Mouse (Mus musculus) urinary bladder, postnatal 25 days (tissue): Measurements from ENCODE around the gene Morc3.
A peak's percentile ranks its signal among the peaks of the same experiment; 100 is the strongest.
"Not testable (repeated sequence)": the region's sequence is repeated elsewhere in the genome, so short reads cannot be mapped to it uniquely, and the experiment has no call there.

ENCODE experiments used
- DNase-seq: peaks from one replicate; pipeline ENCODE4 v3.0.0; 2022; ENCODE audit warnings: low spot score

The Morc3 gene

DNA sequence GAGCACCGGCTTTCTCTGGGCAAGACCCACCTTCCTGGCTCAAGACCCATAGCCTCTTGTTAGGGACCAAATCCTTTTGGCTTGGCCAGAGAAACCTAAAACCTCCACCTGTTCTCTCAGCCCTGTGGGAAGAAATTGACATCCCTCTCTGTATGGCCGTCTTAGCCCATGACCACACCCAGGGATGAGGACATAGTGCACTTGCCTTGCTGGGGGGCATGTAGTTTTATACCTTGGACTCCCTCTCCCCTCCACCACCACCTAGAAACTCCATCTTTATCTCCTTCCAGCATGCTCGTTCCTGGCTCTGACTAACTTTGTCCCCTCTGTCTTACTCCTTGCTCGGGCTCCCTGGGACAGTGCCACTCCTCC, 12.6 kb upstream of the Morc3 start:
- no peak for DNase-seq

DNA sequence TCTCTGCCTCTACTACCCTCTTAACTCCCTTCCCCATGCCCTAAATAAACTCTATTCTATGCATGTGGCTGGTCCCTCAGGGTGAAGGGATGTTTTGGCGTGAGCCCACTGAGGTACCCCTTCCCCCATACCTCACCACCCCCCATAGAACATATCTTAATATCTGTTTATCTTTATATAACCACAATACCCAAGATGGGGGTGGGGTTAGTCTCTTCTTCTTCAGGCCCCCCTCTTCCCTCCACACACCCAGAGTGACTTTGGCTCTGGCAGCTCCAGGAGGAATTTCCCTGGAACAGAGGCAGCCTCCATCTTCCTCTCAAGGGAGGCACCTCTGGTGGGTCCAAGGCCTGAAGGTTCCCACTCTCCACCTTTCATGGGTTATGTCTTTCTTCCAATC, 11.9 kb upstream of the Morc3 start:
- no peak for DNase-seq

DNA sequence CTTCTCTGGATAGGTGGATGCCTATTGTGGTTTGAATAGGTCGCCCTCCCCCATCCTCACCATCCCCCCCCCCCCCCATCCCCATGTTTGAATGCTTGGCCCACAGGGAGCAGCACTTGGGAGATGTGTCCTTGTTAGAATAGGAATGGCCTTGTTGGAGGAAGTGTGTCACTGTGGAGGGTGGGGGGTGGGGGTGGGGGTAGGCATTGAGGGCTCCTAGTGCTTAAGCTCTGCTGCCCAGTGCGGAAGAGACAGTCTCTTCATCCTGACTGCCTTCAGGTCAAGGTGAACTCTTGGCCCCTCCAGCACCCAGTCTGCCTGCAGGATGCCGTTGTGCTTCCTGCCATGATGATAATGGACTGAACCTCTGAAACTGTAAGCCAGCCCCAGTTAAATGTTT, 10.2 kb upstream of the Morc3 start:
- DNase-seq: no peak

DNA sequence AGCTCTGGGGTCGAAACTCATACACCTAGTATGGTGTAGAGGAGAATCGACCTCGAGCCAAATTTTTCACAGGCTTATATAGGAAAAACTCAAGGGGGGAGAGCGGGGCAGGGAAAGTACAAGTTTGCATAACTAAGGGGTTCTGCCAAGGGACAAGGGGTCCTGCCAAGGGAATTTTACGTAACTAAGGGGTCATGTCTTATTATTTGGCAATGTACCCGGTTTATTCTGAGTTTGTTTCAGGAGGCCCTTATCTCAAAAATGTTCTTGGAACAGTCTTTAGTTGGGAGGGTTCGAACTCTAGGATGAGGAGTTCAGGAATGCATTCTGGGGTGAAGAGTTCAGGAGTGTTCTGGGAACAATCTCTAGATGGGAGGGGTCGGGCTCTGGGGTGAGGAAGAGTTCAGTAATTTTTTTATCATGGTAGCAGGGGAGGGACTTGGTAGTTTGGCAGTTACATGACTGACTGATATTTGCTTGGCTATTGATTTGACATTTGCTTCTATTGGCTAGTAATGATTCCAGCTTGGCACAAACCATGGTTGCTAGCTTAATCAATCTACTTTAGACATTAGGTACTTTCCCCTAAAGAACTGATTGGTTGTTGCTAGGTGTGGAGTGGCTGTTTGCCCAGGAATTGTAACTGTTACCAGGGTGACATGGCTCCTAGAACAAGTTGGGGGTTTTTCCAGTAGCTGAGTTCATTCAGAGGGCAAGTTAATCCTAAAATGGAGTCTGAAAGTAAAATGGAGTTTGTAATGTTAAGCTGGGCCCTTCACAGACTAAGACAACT, 9.3 kb upstream of the Morc3 start:
- not testable (repeated sequence) for DNase-seq

DNA sequence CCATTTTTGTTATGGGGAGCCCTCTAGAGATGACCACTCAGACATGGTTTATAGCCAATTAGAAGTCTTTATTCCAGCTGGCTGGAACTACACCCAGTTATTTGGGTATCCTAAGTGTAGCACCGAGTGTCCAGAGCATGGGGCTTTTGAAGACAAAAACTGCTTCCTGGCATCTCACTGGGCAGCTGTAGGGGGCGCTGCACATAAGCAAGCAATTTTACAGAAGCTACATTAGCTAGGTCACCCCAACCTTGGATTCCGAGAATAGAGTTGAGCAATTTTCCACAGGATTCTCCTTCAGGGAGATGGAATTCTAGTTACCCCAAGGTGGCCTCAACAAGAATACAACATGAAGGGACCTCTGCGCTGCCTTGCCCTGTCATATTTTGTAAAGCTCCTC, 7.1 kb upstream of the Morc3 start:
- DNase-seq: no peak

DNA sequence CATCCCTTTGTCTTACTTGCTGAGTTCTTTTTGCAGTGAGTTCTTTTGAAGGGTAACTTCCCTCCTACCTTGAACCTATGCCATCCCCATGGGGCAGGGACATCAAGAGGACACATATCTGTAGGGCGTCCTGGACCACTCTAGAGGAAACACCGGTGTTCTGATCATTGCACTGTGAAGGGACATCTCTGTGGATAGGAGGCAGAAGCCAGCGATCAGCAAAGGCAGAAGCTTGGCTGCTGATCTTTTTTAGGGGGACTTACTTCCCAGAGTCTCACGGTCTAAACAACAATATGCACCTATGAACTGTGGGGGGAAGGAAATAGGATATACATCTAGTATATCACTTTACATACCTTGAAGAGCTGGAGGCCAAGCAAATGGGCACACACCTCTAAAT, 6.5 kb upstream of the Morc3 start:
- DNase-seq: no peak

DNA sequence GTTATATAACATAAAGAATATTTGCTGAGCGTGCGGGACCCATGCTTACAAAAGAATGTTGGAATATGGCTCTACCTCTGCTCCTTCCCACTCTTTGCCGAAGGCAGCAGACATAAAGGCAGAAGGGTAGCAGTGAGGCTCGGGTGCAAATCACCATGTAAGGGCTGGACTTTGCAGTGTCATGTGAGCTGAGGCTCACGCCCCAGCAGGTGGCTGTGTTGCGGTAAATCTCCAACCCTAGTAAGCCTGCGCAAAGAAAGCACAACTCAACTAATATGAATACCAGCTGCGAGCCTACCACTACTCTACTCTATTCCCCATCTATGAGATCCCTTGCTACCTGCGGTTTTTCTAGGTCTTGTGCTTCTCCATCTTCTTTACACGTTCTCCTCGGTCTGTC, 5.9 kb upstream of the Morc3 start:
- no peak for DNase-seq

DNA sequence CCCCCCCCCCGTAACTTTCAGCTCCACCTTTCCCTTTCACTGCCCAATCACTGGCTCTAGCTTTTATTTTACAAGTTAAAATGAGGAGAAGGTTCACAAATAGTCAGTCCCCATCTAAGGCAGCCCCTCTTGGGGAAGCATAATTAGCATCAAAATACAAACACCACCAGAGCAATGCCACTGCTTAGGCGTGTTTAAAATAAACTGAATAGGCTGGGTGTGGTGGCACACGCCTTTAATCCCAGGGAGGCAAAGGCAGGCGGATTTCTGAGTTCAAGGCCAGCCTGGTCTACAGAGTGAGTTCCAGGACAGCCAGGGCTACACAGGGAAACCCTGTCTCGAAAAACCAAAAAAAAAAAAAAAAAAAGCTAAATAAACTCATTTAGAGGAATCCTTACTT, 5.4 kb upstream of the Morc3 start:
- not testable (repeated sequence) for DNase-seq

DNA sequence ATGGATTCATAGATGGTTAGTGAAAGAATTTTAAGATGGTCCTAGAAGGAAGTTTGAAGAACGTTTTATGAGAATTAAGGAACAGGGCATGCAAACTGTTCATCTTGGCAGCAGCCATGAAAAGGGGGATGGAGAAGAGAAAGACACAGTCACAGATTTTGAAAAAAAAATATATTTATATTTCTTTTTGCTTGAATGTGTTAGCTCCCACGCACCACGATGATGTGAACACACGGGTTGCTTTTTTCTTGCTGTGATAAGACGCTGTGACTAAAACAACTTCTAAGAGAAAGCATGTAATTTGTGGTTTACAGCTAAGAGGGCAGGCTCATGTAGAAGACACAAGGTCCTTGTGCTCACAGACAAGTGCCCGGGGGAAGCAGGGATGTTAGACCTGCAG, 5.0 kb upstream of the Morc3 start:
- DNase-seq: no peak

DNA sequence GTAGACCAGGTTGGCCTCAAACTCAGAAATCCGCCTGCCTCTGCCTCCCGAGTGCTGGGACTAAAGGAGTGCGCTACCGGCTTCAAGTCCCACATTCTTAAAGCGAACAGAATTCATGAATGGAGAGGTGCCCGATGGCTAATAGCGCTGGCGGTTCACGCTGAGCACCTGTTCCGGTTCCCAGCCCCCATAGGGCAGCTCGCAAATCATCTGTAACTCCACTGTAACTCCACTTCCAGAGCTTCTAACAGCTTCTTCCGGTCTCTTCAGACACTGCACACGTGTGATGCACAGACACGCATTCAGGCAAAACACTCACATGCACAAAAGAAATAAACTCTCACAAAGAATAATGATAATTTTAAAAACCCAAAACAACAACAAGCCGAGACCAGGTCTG, 2.4 kb upstream of the Morc3 start:
- no peak for DNase-seq

DNA sequence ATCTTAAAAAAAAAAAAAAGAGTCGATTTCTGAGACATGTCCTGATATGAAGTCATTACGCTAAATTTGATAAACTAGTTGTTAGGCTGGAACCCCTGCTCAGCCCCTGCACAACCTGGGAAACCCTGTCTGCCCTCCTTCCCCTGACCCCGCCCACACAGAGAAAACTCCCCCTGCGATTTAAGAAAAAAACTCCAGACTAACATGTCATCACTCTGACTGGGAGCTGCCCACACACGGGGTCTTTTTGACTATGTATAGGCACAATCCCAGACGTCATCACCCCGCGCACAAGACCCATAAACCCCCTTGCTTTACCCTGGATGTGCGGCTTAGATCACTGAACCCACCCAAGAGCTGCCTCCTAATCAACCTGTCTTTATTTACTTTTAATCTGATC, 1.9 kb upstream of the Morc3 start:
- no peak for DNase-seq

DNA sequence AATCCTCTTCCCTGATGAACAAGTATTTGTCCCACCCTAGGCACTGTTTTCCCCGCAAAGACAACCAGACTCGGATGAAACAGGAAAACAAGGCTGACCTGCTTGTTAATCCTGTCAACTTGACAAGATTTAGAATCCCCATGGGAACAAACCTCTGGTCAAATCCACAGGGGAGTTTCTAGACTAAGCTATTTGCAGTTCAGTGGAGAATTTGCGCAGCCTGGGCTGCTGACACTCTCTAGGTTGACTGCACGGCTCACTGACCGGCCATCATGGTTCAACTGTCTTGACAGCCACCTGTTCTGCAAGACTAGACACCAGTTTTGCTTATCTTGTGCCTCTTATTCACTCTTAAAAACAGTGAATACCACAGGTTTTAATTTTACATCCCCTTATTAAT, 1.0 kb upstream of the Morc3 start:
- no peak for DNase-seq

DNA sequence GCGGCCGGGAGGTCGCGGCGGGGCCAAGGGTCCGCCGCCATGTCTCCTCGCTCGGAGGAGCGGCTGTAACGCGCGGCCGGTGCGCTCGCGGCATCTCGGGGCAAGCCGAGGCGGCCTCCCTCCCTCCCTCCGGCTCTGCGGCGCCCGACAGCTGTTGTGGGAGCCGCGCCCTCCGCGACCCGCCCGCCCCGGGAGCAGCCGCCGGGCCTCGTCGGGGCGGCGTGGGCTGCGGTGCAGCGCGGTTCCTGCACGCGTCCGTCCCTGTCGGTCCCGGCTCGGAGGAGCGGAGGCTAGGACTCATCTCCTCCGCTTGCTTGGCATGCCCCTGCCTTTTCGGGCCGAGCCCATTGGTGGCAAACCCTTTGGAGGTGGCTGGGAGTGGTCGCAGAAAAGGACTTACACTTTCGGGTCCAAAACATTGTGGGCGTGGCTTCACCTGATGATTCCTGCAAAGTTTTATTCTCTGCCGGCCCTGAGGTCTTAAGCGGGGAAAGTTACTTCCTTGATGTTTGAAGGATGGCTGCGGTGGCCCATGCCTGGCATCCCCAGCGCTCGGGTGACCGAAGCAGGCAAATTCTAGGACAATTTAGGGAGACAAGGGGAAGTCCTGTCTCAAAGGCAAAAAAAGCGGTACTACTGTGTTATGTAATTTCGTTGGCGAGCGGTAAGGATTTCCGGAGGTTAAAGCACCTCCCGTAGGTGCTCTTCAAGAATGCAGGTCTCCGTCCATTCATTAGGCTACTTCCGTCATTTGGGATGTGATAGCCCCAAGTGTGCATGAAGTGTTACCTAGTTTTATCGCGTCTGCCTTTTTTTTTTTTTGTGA, 743 bp downstream of the Morc3 start:
- peak; percentile 41 for DNase-seq

DNA sequence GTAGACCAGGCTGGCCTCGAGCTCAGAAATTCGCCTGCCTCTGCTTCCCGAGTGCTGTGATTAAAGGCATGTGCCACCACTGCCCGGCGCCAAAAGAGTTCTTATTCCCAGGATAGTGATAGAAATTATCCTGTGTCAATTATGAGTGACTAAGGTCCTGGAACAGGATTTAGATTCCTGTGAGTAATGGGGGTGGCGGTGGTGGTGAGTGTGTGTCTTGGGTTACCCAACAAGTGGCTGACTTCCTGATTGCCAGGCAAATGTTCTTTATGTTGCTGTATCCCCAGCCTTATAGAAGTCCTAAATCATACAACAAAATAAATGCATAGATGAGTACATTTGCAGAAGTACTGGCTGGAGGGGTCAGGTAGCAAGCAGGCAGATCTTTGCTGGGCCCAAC, 1.6 kb downstream of the Morc3 start:
- DNase-seq: no peak

DNA sequence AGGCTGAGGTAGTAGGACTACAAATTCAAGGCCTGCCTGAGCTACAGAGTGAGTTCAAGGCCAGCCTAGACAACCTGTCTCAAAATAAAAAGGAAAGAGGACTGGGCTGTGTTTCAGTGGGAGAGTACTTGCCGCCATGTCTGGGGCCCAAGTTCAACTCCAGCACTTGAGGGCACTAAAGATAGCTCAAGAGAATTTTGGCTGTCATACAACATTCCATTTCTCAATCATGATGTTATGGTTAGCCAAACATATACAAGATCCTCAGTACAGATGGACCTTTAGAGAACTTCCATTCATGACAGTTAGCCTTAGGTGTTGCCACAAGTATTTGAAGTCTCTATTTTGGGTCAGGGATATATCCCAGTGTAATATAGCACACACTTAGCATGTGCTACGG, 2.2 kb downstream of the Morc3 start:
- DNase-seq: no peak

DNA sequence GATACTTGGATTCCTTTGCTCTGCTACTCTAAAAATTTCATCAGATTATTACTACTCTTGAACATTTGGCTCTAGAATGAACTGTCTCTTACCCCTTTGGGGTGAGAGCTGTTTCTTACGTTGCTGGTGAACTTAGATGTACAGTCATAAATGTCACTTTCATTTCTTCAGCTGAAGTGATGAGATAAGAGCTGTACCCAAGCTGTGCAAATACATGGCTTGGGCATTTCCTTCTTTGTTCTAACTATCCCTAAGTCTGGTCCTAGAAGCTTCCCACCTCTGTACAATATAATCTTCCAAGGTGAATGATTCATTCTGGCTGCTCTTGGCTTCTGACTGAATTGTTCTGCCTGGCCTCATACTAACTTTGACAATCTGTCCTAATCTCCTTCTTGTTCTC, 7.1 kb downstream of the Morc3 start:
- no peak for DNase-seq

DNA sequence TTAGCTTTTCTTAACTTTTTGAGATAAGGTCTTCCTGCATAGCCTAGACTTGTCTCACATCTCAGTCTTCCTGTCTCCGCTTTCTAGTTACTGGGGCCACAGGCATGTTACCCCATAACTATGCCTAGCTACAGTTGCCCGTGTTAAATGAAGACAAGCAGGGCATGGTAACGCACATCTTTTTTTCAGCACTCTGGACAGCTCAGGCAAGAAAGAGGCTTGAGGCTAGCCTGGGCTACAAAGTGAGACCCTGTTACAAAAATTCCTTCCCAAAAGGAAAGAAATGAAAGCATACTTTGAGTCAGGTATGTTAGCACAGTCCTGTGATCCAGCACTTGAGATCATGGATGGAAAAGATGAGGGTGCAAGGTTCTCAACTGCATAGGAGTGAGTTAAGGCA, 18.6 kb downstream of the Morc3 start:
- DNase-seq: no peak

DNA sequence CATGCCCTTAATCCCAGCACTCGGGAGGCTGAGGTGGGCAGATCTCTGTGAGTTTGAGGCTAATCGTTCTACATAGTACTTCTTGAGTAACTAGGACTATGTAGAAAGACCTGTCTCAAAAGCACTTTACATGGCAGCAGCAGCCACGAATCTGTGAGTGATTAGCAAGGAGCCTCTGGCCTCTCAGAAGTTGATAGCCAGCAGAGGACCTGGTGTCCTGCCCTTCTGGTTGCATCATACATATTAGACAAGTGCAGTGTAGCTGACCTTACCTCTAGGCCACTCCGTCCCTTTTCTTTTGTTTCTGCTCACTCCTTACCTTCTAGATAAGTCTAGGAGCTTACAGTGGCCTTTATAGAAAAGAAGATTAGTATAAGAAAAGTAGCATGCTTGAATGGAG, 28.0 kb downstream of the Morc3 start:
- DNase-seq: no peak

DNA sequence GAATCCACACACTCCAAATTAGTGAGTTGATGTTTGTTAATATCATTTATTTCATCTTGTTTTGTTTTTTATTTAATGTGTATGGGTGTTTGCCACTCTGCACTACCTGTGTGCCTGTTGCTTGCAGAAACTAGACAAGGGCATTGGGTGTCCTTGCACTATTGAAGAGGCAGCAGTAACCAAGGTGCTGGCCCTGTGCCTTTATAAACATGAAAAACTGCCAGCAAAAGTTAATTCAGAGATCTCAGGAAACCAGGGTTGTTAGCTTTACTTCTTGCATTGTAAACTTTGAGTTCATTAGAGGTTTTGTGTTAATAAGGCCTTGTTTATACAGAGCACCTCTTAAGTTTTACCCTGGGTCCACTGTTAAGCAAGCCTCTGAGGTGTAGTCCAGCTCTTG, 28.8 kb downstream of the Morc3 start:
- DNase-seq: no peak

DNA sequence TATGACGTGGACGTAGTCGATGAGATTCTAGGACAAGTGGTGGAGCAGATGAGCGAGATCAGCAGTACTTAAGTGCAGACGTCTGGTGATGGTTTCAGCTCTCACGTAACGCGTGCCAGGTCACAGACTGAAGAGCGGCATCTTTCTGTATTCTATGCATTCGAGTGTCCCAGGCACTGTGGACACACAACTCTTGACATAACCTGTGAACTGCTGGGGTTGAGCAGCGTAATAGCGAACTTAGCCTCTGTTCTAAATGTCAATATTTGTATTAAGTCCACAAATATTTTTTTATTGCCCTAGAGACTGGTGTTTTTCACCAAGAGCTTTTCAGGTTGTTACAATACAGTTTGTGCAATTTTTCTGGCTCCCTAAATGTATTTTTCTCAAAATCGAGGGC, 42.9 kb downstream of the Morc3 start:
- no peak for DNase-seq

DNA sequence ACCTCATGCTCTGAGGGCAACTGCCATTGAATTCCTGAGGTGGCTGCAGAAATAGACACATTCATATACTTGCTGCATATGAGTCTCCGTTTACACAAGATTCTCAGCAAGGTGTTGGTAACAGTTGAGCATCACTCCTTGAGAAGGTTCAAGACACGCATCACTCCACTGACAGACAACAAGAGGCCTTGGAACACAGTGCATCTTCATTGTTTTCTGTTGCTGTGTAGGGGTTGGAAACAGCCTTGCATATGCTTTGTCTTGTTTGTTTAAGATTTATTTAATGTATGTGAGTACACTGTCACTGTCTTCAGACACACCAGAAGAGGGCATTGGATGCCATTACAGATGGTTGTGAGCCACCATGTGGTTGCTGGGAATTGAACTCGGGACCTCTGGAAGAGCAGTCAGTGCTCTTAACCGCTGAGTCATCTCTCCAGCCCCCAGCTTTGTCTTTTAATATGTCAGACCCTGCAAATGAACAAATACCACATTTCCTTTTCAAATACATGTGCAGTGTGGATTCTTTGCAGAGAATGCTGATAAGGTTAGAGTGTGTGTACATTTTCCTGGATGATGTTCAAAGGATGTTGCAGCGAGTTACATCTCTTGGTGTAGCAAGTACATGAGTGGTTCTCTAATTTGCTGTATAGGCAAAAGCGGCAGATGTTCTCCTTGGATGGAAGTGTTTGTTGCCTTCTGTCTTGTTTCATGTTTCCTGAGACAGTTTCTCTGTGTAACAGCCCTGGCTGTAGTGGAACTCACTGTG, 45.9 kb downstream of the Morc3 start:
- DNase-seq: no peak

DNA sequence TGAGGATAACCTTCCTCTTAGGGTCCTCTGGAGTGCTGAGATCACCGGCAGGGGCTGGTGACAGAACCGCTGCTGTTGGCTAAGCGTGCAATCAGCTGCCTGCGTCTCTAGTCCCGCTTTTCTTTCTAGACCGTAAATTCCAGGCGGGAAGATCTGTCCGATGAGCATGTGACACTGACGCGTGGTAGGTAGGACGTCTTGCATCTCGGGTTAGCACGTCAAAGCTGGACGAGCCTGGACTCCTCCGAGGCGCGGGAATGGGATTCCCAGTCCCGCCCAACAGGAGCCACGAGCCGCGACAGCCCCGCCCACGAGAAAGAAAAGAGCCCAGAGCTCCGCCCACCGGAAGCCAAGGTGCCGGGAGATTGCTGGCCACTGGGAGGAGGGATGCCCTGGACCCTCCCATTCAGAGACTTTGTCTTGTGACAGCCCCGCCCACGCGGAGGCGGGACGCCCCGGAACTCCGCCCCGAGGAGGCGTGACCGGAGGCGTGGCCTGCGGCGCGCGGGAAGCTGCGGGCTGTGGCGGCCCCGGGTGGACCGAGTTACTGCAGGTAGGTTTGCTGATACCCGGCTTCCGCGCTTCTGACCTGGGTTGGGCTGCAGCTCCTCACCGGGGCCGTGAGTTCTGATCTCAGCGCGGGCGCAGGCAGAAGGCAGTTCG, 51.6 kb downstream of the Morc3 start, which contains the start of gene Chaf1b:
Chaf1b (plus strand) TSS at position 479 of the 663 bp plus-strand sequence.
- peak; percentile 98 for DNase-seq
